Mouse (Mus musculus): ENCODE data around the gene Mtr. TPM values are rescaled to one million over a fixed set of nuclear protein-coding genes. Genes with fewer than 3 reads are reported as not detected.

Gene Mtr
- polyA plus RNA-seq, 1 experiment from 2014 or later: 16.5 TPM

Other genes starting within 250 kb of the Mtr start
- gene Ryr2, start 151.2 kb downstream of the Mtr start, polyA plus RNA-seq (2016; fragmentation: Nextera tagmentation; extraction: Ambion mirVana): 22.0 and 31.5 TPM in 2 replicates
- 647 and 1,387 TPM in 2 replicates for gene Actn2, start 82.6 kb upstream of the Mtr start, polyA plus RNA-seq (2016; fragmentation: Nextera tagmentation; extraction: Ambion mirVana)
- 21.1 and 25.7 TPM in 2 replicates for gene Heatr1, start 136.9 kb upstream of the Mtr start, polyA plus RNA-seq (2016; fragmentation: Nextera tagmentation; extraction: Ambion mirVana)
- gene Lgals8, start 206.8 kb upstream of the Mtr start, polyA plus RNA-seq (2016; fragmentation: Nextera tagmentation; extraction: Ambion mirVana): 10.5 and 11.2 TPM in 2 replicates